Comparison of ENCODE assay signal across 9 mouse cellular contexts in genomic region chr11:68589055-68589809, GRCm38 (mm10). TPM values are rescaled to one million over a fixed set of nuclear protein-coding genes. Genes with fewer than 3 reads are reported as not detected.
DNase-seq lines count a peak whose midpoint lies in the region; ATAC-seq and TF ChIP-seq lines count a peak whose summit lies in the region.
"Had no signal": no experiment of that assay in that cellular context is flagged by ENCODE, and none has a peak within 500 bp of the region (broad histone marks: within the 10 kb centered on the region; RNA-seq: fewer than 3 reads in every experiment).

No protein-coding gene starts in this region.

- no peaks in the 10 kb centered on the region for H3K9me3 ChIP-seq in hindbrain, embryonic 14.5 days (ENCODE audit: control insufficient read depth, low read length)
- no peaks in the 10 kb centered on the region for H3K9me3 ChIP-seq in hindbrain, embryonic 13.5 days
- no peaks in the 10 kb centered on the region for H3K9me3 ChIP-seq in forebrain, embryonic 16.5 days (ENCODE audit: control insufficient read depth, low read length)

- no peaks in the 10 kb centered on the region for H3K27me3 ChIP-seq in hindbrain, embryonic 14.5 days (ENCODE audit: control insufficient read depth, insufficient read depth, low read length)
- no peaks in the 10 kb centered on the region for H3K27me3 ChIP-seq in hindbrain, embryonic 13.5 days
- H3K27me3 ChIP-seq in forebrain, embryonic 16.5 days (replicated peaks; ENCODE audit: control insufficient read depth, insufficient read depth, low read length) = no peaks in the 10 kb centered on the region
- H3K27me3 ChIP-seq in testis, adult 2 months (ENCODE audit: control insufficient read depth, insufficient read depth, low read length) = no peaks in the 10 kb centered on the region

- no peak for TF ChIP-seq POLR2A in testis, adult 2 months (IDR thresholded peaks at IDR 0.05; ENCODE audit: control insufficient read depth, low read depth, low read length)

- TF ChIP-seq CTCF in left cerebral cortex, adult 2 months (IDR thresholded peaks at IDR 0.05) = peak; percentile 94
- peak; percentile 75; the same call in 1 of the 2 replicates for TF ChIP-seq CTCF in testis, adult 2 months (IDR thresholded peaks at IDR 0.05; ENCODE audit: control insufficient read depth, insufficient read depth, insufficient replicate concordance, low read depth, low read length)

- peak; percentile 73 for DNase-seq in hindbrain, embryonic 14.5 days (ENCODE audit: low spot score)
- peak; percentile 96 for DNase-seq in brain, adult 2 months (ENCODE audit: low read depth, low spot score)
- DNase-seq in induced T-regulatory cell, adult 2 months (ENCODE audit: low read depth) = peak; percentile 67
- DNase-seq in left cerebral cortex, adult 2 months (ENCODE audit: extremely low spot score in 1 of 2, low spot score in 2 of 2) = peak; percentile 76 to 84
- peak; percentile 74 for DNase-seq in naive thymus-derived CD4-positive, alpha-beta T cell, adult 2 months (ENCODE audit: low read depth)

- no peak for ATAC-seq in hindbrain, embryonic 14.5 days (ENCODE audit: low FRiP score)
- no peak for ATAC-seq in hindbrain, embryonic 13.5 days (ENCODE audit: low FRiP score)
- peak; percentile 57 for ATAC-seq in forebrain, embryonic 16.5 days

- no peak overlapping the region for H3K9ac ChIP-seq in hindbrain, embryonic 14.5 days
- no peak overlapping the region for H3K9ac ChIP-seq in hindbrain, embryonic 13.5 days
- no peak overlapping the region for H3K9ac ChIP-seq in forebrain, embryonic 16.5 days (replicated peaks; ENCODE audit: low read depth, low read length)

- WGBS in hindbrain, embryonic 14.5 days = 70% methylated on average over 8 of the region's 8 CpGs
- 67% methylated on average over 8 of the region's 8 CpGs for WGBS in hindbrain, embryonic 13.5 days
- WGBS in forebrain, embryonic 16.5 days = 62% methylated on average over 8 of the region's 8 CpGs

- H3K36me3 ChIP-seq in hindbrain, embryonic 14.5 days (replicated peaks; ENCODE audit: control insufficient read depth, insufficient read depth) = no peaks in the 10 kb centered on the region
- no peaks in the 10 kb centered on the region for H3K36me3 ChIP-seq in hindbrain, embryonic 13.5 days
- no peaks in the 10 kb centered on the region for H3K36me3 ChIP-seq in forebrain, embryonic 16.5 days (ENCODE audit: control insufficient read depth, insufficient read depth)
- no peaks in the 10 kb centered on the region; the same call in 1 of the 2 replicates for H3K36me3 ChIP-seq in testis, adult 2 months (ENCODE audit: control insufficient read depth, insufficient read depth, low read length)

- H3K4me2 ChIP-seq in hindbrain, embryonic 14.5 days (replicated peaks) = no peak overlapping the region
- no peak overlapping the region for H3K4me2 ChIP-seq in hindbrain, embryonic 13.5 days
- no peak overlapping the region for H3K4me2 ChIP-seq in forebrain, embryonic 16.5 days (ENCODE audit: low read length)

- peaks cover 4% of the 10 kb centered on the region; the same call in 1 of the 2 replicates for H3K4me1 ChIP-seq in hindbrain, embryonic 14.5 days (replicated peaks; ENCODE audit: control insufficient read depth, insufficient read depth, low read length)
- peaks cover 4% of the 10 kb centered on the region; the same call in 1 of the 2 replicates for H3K4me1 ChIP-seq in hindbrain, embryonic 13.5 days (replicated peaks)
- H3K4me1 ChIP-seq in forebrain, embryonic 16.5 days (replicated peaks; ENCODE audit: control insufficient read depth, insufficient read depth, low read length) = no peaks in the 10 kb centered on the region; the same call in 1 of the 2 replicates
- peaks cover 7% of the 10 kb centered on the region for H3K4me1 ChIP-seq in testis, adult 2 months (ENCODE audit: control insufficient read depth, insufficient read depth, low read length)

- intact Hi-C loops in left cerebral cortex, adult 2 months (cut with DNase I) = loop anchor here (1.0 kb wide), 1 partner anchor 23 kb away; no protein-coding TSS in a partner anchor

- H3K4me3 ChIP-seq in hindbrain, embryonic 14.5 days (replicated peaks; ENCODE audit: low read length) = no peak overlapping the region
- no peak overlapping the region for H3K4me3 ChIP-seq in hindbrain, embryonic 13.5 days
- H3K4me3 ChIP-seq in forebrain, embryonic 16.5 days (replicated peaks; ENCODE audit: low read length) = no peak overlapping the region
- H3K4me3 ChIP-seq in left cerebral cortex, adult 2 months = no peak overlapping the region
- H3K4me3 ChIP-seq in testis, adult 2 months (ENCODE audit: control insufficient read depth, low read depth, low read length) = no peak overlapping the region
- H3K4me3 ChIP-seq: myocyte had no signal

- H3K27ac ChIP-seq in hindbrain, embryonic 14.5 days = no peak overlapping the region
- H3K27ac ChIP-seq in hindbrain, embryonic 13.5 days = no peak overlapping the region
- no peak overlapping the region for H3K27ac ChIP-seq in forebrain, embryonic 16.5 days (ENCODE audit: low read length)
- no peak overlapping the region for H3K27ac ChIP-seq in left cerebral cortex, adult 2 months
- H3K27ac ChIP-seq in testis, adult 2 months (ENCODE audit: control insufficient read depth, insufficient read depth, low read depth, low read length) = no peak overlapping the region

RNA-seq across cellular contexts. Expression of gene Ccdc42, which starts 2.4 kb away (rescaled TPM):
- polyA plus RNA-seq in hindbrain, embryonic 14.5 days (2014; fragmentation: Nextera tagmentation; extraction: Ambion mirVana) = 0.25 and 0.27 TPM in 2 replicates
- polyA plus RNA-seq in hindbrain, embryonic 13.5 days (2015; fragmentation: Nextera tagmentation; extraction: Ambion mirVana) = 0.27 TPM in 2 replicates
- 0.58 TPM in 1 of 2 replicates, not detected in the other for polyA plus RNA-seq in forebrain, embryonic 16.5 days (2015; fragmentation: Nextera tagmentation; extraction: Ambion mirVana)
- total RNA-seq in left cerebral cortex, adult 2 months (2021) = 1 to 10 TPM in 1 of 2 experiments, under 1 TPM in 1; 0.66 to 1.2 TPM
- 79.1 and 87.0 TPM in 2 replicates for polyA plus RNA-seq in testis, adult 2 months (2012; rRNA removed)
- polyA plus RNA-seq: myocyte had no signal

RNA-seq across cellular contexts. Expression of gene Mfsd6l, which starts 33.2 kb away (rescaled TPM):
- not detected in 2 replicates for polyA plus RNA-seq in hindbrain, embryonic 14.5 days (2014; fragmentation: Nextera tagmentation; extraction: Ambion mirVana)
- not detected in 2 replicates for polyA plus RNA-seq in hindbrain, embryonic 13.5 days (2015; fragmentation: Nextera tagmentation; extraction: Ambion mirVana)
- not detected in 2 replicates for polyA plus RNA-seq in forebrain, embryonic 16.5 days (2015; fragmentation: Nextera tagmentation; extraction: Ambion mirVana)
- total RNA-seq in left cerebral cortex, adult 2 months (2021) = not detected
- polyA plus RNA-seq in testis, adult 2 months (2012; rRNA removed) = 7.9 and 9.2 TPM in 2 replicates
- polyA plus RNA-seq: myocyte had no signal

Comparison
In these comparisons a context has a peak if more than half of its experiments do, and no peak if none do; other contexts are left out.
1. RNA of gene Ccdc42, which starts 2.4 kb away (polyA plus RNA-seq): 79.1 to 87.0 TPM in testis, adult 2 months; 0.58 TPM in forebrain, embryonic 16.5 days, 0.27 TPM in hindbrain, embryonic 13.5 days and 0.25 to 0.27 TPM in hindbrain, embryonic 14.5 days; every median in the first group is over 10 times any median in the second.
2. Peak in every context shown above with its lines, with median percentiles within 50 percentile points of each other: DNase-seq.